Mouse (Mus musculus): Measurements from ENCODE around the gene Tmem213.
A peak's percentile ranks its signal among the peaks of the same experiment; 100 is the strongest.

Tmem213 gene

GRCm38 (mm10) chr6:38118341-38118740 is 9.3 kb downstream of the Tmem213 start:
- no peak for DNase-seq

- DNase-seq, result peak; percentile 77 to 88
These were observed 11.8 kb downstream of the Tmem213 start for GRCm38 (mm10) chr6:38120681-38121371.

- DNase-seq, result no peak
These were observed 12.8 kb downstream of the Tmem213 start for GRCm38 (mm10) chr6:38121843-38122242.

- peak; percentile 67 to 75 for DNase-seq
These were observed 13.7 kb downstream of the Tmem213 start for GRCm38 (mm10) chr6:38122791-38123190.

- DNase-seq, result peak in 1 of 2 experiments; percentile 45
These were observed 14.6 kb downstream of the Tmem213 start for GRCm38 (mm10) chr6:38123471-38124206.

GRCm38 (mm10) chr6:38124207-38124835 is 15.3 kb downstream of the Tmem213 start, which contains the start of gene Atp6v0a4:
TSS of gene Atp6v0a4 (minus strand) at chr6:38124586.
- peak; percentile 91 to 95 for DNase-seq

GRCm38 (mm10) chr6:38124882-38125281 is 15.8 kb downstream of the Tmem213 start:
- peak in 1 of 2 experiments; percentile 56 for DNase-seq

- peak in 1 of 2 experiments; percentile 57 for DNase-seq
These were observed 16.4 kb downstream of the Tmem213 start for GRCm38 (mm10) chr6:38125462-38125861.

GRCm38 (mm10) chr6:38128115-38128514 is 19.1 kb downstream of the Tmem213 start:
- DNase-seq, result no peak

GRCm38 (mm10) chr6:38129883-38130282 is 20.8 kb downstream of the Tmem213 start:
- no peak for DNase-seq

- peak; percentile 58 to 71 for DNase-seq
These were observed 22.8 kb downstream of the Tmem213 start for GRCm38 (mm10) chr6:38131801-38132231.

- no peak for DNase-seq
These were observed 25.9 kb downstream of the Tmem213 start for GRCm38 (mm10) chr6:38134806-38135559.

- no peak for DNase-seq
These were observed 30.0 kb downstream of the Tmem213 start for GRCm38 (mm10) chr6:38139086-38139485.

- DNase-seq, result peak in 1 of 2 experiments; percentile 58
These were observed 31.3 kb downstream of the Tmem213 start for GRCm38 (mm10) chr6:38140402-38140801.

- DNase-seq, result peak; percentile 77 to 85
These were observed 35.3 kb downstream of the Tmem213 start for GRCm38 (mm10) chr6:38144161-38144998.

- peak in 1 of 2 experiments; percentile 60 for DNase-seq
These were observed 36.5 kb downstream of the Tmem213 start for GRCm38 (mm10) chr6:38145463-38146065.

- DNase-seq, result peak; percentile 67 to 68
These were observed 38.2 kb downstream of the Tmem213 start for GRCm38 (mm10) chr6:38147301-38147700.

GRCm38 (mm10) chr6:38148626-38149025 is 39.6 kb downstream of the Tmem213 start:
- DNase-seq, result no peak

- no peak for DNase-seq
These were observed 40.4 kb downstream of the Tmem213 start for GRCm38 (mm10) chr6:38149483-38149882.

- DNase-seq, result no peak
These were observed 43.2 kb downstream of the Tmem213 start for GRCm38 (mm10) chr6:38152305-38152704.

- no peak for DNase-seq
These were observed 47.1 kb downstream of the Tmem213 start for GRCm38 (mm10) chr6:38156204-38156603.
